Mouse (Mus musculus): ENCODE results near the gene Hand2.

Hand2 gene

GRCm38 (mm10) chr8:57342386-57343090 is 21.8 kb downstream of the Hand2 start:
- no peak for DNase-seq (ENCODE audit: low spot score)

GRCm38 (mm10) chr8:57343731-57344315 is 23.0 kb downstream of the Hand2 start:
- DNase-seq (ENCODE audit: low spot score) = no peak

DNA sequence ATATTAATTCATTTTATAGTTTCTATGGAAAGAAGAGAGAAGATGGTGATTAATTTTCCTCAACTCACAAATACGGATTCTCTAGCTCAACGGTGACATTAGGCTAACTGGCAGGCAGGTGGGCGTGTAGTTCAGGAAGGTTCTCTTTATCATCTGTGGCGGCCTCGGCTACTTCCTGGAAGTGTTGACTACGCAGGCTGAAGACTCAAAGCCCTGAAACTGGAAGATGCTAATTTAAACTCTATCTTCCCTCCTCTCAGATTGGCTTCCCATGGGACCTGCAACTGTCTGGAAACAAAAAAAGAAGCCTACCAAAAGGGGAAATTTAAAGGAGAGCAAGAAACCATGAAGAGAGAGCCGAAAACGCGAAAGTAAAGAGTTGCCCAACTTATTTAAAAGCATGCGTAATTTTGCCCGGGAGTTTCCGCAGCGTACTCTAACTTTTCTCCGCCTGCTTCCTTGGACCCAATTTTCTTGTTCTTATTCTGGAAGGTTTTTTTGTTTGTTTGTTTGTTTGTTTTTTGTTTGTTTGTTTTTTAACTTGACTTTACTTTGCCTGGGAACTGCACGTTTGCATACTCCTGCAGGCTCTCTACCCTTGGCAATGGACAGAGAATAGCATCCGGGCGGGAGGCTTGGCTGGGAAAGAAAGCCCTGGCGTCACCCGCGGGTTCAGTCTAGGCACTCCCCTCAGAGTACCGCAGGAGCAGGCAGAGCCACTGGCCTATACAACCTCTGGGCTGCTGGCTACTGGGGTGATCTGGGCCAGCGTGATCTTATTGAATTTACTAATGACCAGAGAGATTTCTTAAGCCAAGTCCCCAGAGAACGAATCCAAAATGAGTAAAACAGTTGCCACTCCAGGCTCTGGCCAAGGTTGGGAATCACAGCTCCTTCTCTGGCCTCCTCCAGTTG is 24.4 kb downstream of the Hand2 start:
- DNase-seq (ENCODE audit: low spot score) = no peak

GRCm38 (mm10) chr8:57346371-57346770 is 25.6 kb downstream of the Hand2 start:
- DNase-seq (ENCODE audit: low spot score) = no peak

- DNase-seq (ENCODE audit: low spot score) = no peak
Measured at GRCm38 (mm10) chr8:57347141-57347540, 26.4 kb downstream of the Hand2 start.

GRCm38 (mm10) chr8:57348251-57348650 is 27.5 kb downstream of the Hand2 start:
- no peak for DNase-seq (ENCODE audit: low spot score)

DNA sequence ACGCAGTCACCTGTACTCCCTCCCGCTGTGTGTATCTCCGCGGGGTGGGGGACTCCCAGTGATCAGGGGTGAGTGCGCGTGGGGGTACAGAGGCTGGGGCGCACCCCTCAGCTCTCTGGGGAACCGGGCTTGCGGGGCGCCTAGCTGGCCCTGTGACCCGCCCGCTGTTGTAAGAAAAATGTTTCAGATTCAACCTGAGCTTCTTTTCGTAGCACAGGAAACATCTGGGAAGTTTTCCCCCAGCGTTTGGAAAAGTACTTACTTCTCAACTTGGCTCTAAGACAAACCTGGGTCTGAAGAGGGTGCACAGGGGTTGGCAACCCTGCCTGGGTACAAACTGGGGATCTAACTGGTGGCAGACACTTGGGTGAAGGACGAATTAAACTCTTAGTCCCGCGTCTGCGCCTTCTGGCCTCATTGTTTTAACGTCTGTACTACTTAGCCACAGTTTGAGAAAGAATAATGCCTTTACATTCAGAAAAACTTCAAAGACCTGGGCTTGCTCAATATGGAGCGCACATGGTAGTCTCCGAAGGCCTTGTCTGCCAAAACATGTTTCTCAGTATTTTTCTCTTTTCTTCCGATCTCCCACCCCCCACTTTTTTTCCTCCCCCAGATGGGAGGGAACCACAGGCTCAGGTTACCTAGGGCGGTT is 28.2 kb downstream of the Hand2 start:
- DNase-seq (ENCODE audit: low spot score) = no peak

DNA sequence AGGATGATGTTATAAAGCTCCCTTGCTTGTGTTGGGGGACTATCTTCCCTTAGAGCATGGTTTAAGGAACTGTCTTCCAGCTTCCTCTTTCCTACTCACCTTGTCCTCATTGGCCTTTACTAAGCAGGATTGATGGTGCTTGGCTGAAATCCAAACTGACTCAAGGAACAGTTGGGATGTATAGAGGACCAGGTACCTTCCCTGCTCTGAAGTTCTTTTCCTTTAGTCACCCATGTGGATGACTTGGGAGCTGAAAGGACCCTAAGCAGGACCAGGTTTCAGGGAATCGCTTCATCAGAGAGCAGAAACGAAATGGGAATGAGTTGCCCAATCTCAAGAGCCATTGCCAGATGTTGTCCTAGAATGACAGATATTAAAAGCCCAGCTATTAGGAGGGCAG is 31.1 kb downstream of the Hand2 start:
- no peak for DNase-seq (ENCODE audit: low spot score)

GRCm38 (mm10) chr8:57353346-57354305 is 32.8 kb downstream of the Hand2 start:
- DNase-seq (ENCODE audit: low spot score) = peak; percentile 61

GRCm38 (mm10) chr8:57354876-57355275 is 34.1 kb downstream of the Hand2 start:
- no peak for DNase-seq (ENCODE audit: low spot score)

- DNase-seq (ENCODE audit: low spot score) = no peak
Measured at GRCm38 (mm10) chr8:57356529-57357325, 35.9 kb downstream of the Hand2 start.

GRCm38 (mm10) chr8:57360493-57360892 is 39.7 kb downstream of the Hand2 start:
- no peak for DNase-seq (ENCODE audit: low spot score)

DNA sequence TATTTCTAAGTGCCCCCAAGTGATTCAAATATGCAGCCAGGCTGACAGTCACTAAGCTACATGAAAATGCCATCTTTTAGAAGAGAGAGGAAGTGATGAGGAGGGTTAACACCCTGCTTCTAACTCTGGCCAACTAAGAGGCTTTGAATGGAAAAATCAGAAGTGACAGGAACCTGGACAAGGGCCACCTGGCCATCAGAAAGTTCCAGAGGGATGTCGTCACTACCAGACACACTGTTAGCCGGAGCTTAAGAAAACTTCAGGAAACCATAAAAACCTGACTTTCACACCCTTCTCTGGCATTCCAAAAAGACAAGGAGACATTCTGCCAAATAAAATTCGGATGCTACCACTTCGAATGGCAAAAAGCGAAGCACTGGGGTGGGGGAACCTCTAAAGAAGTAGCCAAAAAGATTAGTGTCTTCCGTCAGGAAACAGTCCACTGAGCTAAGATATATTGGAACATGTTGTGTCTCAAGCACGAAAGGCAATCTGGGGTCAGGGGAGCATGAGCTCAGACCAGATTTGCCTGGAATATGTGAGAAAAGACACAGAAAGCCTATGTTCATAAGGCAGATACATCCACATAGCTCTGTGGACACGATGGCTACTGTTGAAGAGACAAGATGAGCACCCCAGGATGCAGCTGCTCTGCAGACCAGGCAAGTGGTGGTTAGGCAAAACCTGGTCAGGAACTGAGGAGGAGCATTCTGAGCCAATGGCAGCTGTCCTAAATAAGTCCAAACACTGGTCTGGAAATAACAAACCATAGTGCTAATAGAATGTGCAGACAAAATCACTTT is 40.4 kb downstream of the Hand2 start:
- DNase-seq (ENCODE audit: low spot score) = no peak

GRCm38 (mm10) chr8:57362881-57363280 is 42.1 kb downstream of the Hand2 start:
- no peak for DNase-seq (ENCODE audit: low spot score)

DNA sequence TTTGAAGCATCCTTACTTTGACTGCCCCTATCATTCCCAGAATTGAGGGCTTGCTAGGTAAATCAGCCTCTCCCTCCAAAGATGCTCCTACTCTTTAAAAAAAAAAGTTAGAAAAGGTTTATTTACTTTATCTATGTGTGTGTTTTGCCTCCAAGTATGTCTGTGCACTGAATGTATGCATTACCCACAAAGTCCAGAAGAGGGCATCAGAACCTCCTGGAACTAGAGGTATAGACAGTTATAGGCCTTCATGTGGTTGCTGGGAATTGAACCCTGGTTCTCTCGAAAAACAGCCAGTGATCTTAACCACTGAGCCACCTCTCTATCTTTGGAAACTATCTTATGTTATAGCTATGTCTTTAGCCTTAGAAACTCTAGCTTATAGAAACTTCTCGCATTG is 53.3 kb downstream of the Hand2 start:
- no peak for DNase-seq (ENCODE audit: low spot score)

All from yolk sac, embryonic 10.5 days (tissue).